Mouse (Mus musculus) gastrocnemius, adult 8-10 months (tissue): ENCODE data around the gene Emc6. TPM values are rescaled to one million over a fixed set of nuclear protein-coding genes. Genes with fewer than 3 reads are reported as not detected.

Experiments
- DNase-seq, 2 experiments: peaks; one replicate each; pipeline ENCODE4 v3.0.0; 2022; ENCODE audit warnings: low spot score in 2 of 2
- total RNA-seq, 4 experiments: library from RNA; stranded (reverse); gene quantifications; 2 replicates each; pipeline ENCODE4 v1.2.4; 2022

Gene Emc6
- total RNA-seq, 4 experiments from 2014 or later = 80.9 to 89.6 (median 84.1) TPM

- no peak for DNase-seq
Measured at GRCm38 (mm10) chr11:73126495-73126894, 50.3 kb downstream of the Emc6 start.

Other genes with a start within 250 kb of the Emc6 start
- gene Atp2a3, start 215.9 kb downstream of the Emc6 start, total RNA-seq = 1 to 10 TPM; 3.4 to 6.6 (median 4.9) TPM
- under 1 TPM; 0.24 to 0.52 (median 0.34) TPM for gene P2rx1, start 177.9 kb downstream of the Emc6 start, total RNA-seq
- gene Camkk1, start 158.0 kb downstream of the Emc6 start, total RNA-seq = under 1 TPM; 0.22 to 0.32 (median 0.28) TPM
- gene Ncbp3, start 129.3 kb downstream of the Emc6 start, total RNA-seq = 1 to 10 TPM; 2.3 to 3.3 (median 2.9) TPM
- under 1 TPM in 3 of 4 experiments, not detected in 1; 0.08 to 0.10 (median 0.09) TPM for gene Itgae, start 86.5 kb downstream of the Emc6 start, total RNA-seq
- gene Haspin, start 38.7 kb downstream of the Emc6 start, total RNA-seq = not detected
- gene P2rx5, start 16.6 kb downstream of the Emc6 start, total RNA-seq = 1 to 10 TPM; 6.4 to 9.5 (median 7.0) TPM
- 1 to 10 TPM; 4.9 to 9.2 (median 7.2) TPM for gene Tax1bp3, start within 50 bp of the Emc6 start, total RNA-seq
- 1 to 10 TPM; 3.3 to 4.3 (median 4.1) TPM for gene Ctns, start 22.0 kb upstream of the Emc6 start, total RNA-seq
- gene Shpk, start 22.4 kb upstream of the Emc6 start, total RNA-seq = 1 to 10 TPM in 1 of 4 experiments, under 1 TPM in 3; 0.29 to 1.1 (median 0.71) TPM
- gene Trpv1, start 57.3 kb upstream of the Emc6 start, total RNA-seq = under 1 TPM; 0.08 to 0.12 (median 0.10) TPM
- not detected for gene Trpv3, start 90.4 kb upstream of the Emc6 start, total RNA-seq
- 1 to 10 TPM; 3.0 to 7.3 (median 4.5) TPM for gene Aspa, start 152.6 kb upstream of the Emc6 start, total RNA-seq
- gene Gm49340, start 152.7 kb upstream of the Emc6 start, total RNA-seq = not detected
- gene Spata22, start 152.7 kb upstream of the Emc6 start, total RNA-seq = not detected
- gene Olfr20, start 173.7 kb upstream of the Emc6 start, total RNA-seq = not detected
- not detected for gene Olfr376, start 194.2 kb upstream of the Emc6 start, total RNA-seq
- not detected for gene Olfr1, start 222.6 kb upstream of the Emc6 start, total RNA-seq